Mouse (Mus musculus): Measurements from ENCODE around the gene Ppp1r9a.

The Ppp1r9a gene

DNA sequence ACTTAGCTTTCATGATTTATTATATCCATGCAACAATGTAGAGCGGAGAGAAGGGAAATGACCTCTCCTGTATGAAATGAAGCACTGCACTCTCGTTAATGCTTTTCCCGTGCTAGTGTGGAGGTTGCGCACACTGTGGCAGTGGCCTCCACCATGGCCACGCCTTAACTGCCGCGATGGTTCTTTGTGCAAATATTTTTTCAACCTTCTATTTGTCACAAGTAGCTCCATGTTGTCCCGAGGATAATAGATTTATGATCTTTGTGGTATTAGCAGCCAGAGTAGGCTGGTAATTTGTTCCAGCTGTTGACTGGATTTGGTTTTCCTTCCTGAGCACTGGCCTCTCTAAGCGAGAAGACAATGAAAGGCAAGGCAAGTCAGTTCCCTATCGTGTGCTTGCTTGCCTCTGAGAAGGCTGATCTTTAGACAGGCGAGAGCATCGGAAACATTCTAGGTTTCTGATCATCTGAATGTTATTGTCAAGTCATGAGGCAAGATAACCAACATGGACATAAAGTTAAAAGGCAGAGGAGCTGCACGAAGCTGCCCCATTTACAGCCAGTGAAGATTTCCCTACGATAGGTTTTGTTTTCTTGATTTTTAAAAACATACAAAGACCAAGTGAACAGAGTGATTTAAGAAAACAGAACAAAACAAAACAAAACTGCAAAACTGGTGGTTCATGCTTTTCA lies 50.5 kb downstream of the Ppp1r9a start:
- in situ Hi-C loops (cut with MboI; ENCODE audit: unreplicated experiment in 2 of 2), result no loop called here

DNA sequence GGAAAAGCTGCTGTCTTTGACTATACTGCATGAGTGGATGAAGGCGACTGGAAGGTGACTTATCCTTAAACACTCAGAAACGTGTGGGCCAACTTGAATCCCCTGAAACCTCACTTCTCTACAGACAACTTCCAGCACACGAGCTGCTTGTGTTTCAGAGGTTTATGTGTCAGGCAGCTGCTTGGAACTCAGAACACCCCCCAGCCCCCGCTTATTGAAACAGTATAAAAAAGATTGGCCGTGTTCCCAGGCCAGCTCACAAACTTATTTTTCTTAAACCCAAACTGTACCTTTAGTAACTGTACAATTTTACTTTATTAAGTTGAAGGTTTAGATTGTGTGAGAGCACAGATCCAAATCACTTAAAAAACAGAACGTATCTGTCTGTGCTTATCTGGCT lies 53.9 kb downstream of the Ppp1r9a start:
- in situ Hi-C loops (cut with MboI; ENCODE audit: unreplicated experiment in 2 of 2), result no loop called here

DNA sequence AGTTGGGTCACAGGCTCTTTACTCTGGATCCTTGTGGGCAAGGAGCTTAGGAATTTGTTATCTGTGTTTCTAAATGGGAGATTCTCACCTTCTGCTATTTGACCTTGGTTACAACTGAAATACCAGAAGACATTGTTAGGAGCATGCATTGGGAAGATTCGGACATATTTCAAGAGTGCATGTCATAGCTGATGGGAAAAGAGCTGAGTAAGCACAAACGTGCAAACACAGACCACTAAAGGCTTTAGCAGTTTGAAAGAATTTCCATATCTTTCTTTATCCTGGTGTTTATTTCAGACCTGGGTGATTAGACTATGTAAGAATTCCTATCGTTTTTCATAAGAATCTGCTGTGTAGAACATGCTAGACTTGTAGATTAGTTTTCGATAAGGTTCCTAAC lies 59.5 kb downstream of the Ppp1r9a start:
- in situ Hi-C loops (cut with MboI; ENCODE audit: unreplicated experiment in 2 of 2), result no loop called here

DNA sequence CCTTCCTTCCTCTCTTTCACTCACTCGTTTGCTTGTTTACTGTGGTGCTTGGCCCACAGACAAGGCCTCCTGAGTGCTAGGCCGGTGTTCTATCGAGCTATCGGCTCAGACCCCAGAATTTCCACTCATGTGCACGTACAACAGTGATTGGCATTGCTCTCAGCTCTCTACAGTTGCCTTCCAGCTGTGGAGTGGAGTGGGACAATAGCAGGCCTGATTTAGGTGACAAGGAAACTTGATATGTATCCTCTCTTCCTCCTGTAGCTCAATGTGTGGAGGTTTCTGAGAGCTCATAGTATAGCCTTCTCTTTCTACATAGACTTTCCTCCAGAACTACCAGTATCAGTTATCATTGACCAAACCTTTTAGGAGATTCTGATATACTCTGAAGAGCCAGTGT lies 60.3 kb downstream of the Ppp1r9a start:
- in situ Hi-C loops (cut with MboI; ENCODE audit: unreplicated experiment in 2 of 2), result no loop called here

DNA sequence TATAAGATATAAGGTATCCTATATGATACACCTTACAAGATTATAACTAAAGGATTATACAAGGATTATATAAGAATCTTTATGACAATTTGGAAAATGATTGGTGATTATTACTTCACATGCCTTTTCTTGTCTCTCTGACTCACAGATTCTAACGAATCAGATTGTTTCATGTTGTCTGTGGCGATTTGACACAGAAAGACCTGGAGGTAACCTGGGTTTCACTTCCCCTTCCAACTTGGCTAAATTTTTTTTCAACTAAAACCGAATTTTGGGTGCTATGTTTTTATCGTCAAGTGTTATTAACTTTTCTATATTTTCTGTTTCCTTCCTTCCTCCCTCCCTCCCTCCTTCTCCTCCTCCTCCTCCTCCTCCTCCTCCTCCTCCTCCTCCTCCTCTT lies 64.5 kb downstream of the Ppp1r9a start:
- in situ Hi-C loops (cut with MboI; ENCODE audit: unreplicated experiment in 2 of 2), result no loop called here

DNA sequence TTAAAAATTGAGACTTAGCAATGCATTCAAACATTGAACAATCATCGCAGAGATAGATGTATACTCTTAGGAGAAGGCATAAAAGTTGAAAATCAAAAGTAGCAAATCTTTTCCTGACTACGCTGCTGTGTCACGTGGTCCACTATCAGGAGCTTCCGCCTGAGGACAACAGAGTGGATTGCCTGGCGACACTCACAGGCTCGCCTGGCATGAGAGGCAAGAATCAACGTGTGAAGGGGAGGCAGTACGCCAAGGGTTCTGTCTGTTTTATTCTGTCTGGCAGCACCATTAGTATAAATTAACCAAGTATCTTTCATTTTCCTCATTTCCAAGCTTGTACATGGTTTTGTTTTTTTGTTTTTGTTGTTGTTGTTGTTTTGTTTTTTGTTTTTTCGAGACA lies 68.5 kb downstream of the Ppp1r9a start:
- in situ Hi-C loops (cut with MboI; ENCODE audit: unreplicated experiment in 2 of 2), result no loop called here

DNA sequence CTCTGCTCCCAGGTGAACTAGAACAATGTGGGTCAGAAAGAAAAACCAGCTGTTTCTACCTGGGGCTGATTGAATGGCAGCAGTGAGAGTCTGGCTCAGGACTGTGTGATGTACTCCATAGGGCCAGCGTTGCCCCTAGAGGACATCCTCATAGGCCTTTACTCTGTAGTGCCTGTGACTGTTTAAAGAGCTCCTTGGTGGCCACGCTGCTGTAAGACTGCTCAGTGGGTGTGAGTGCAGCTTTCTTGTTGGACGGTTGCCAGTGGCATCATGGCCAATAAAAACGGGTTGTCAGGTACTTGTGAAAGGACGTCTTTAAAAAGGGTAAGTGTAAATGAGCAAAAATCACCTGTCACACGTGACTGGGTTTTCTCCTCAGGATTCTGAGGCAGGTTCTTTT lies 70.1 kb downstream of the Ppp1r9a start:
- in situ Hi-C loops (cut with MboI; ENCODE audit: unreplicated experiment in 2 of 2), result no loop called here

DNA sequence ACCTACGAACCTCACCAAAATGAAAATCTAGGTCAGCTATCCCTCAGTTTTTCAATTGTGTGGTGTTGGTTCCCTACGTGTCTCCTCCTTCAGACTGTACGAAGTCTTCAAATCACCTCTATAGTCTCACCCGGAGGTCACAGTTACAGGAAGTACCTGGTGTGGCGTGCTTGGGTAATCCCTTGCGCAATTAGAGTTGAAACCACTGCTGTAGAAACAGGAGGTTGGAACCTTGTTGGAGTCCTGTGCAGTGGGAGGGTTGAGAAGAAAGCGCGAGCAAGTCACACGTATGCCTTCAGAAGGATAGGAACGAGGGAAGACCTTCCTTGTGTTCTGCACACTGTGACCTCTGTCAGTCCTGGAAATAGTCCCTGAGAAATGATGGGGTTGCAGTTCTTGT lies 70.6 kb downstream of the Ppp1r9a start:
- in situ Hi-C loops (cut with MboI; ENCODE audit: unreplicated experiment in 2 of 2), result no loop called here

DNA sequence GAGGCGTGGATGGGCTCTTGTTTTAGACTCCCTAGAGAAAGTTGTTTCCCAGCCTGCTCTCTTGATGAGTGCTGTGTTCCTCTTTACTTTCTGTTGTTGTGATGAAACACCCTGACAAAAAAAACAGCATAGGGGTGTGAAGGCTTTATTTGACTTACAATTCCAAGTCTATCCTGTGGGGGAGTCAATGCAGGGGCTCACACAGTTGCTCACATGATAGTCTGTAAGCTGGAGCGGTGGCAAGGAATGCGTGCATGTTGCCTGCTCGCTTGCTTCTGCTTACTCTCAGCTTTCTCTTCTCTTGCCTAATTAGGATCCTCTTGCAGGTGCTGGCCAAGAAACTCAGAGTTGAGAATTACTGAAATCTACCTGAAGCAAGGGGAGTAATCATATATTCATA lies 74.8 kb downstream of the Ppp1r9a start:
- in situ Hi-C loops (cut with MboI; ENCODE audit: unreplicated experiment in 2 of 2), result no loop called here

DNA sequence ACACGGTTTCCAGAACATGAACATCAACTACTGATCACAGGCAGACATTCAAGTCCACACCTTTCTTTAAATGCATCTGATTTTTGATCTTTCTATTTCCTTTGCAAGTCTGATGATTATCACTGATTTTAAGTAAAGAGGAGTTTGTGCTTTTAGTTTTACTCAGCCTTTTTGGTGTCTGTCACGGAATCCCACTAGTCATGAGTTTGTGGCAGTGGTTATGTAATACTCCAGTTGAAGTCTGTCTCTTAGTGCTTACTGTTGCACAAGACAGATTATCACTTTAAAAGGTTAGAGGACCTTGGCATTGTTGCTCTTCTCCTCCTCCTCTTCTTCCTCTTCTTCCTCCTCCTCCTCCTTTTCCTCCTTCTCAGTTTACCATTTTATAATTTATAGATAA lies 75.5 kb downstream of the Ppp1r9a start:
- in situ Hi-C loops (cut with MboI; ENCODE audit: unreplicated experiment in 2 of 2), result no loop called here

DNA sequence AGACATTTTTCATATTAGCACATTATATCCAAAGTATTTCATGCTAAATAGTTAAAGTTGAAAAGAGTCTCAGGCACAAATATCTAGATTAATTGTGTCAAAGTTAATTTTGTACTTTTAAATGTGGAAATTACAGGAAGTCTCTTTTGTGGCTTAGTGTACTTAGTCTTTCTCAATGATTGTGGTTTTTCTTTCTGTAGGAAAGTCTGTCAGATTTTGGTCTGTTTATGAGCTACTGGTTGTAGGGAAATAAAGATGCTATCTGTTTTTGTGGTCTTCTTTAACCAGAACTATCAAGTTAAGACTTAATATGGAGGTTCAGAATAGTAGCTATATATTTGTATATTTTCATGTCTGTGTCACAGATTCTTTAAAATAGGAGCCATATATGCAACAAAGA lies 76.2 kb downstream of the Ppp1r9a start:
- in situ Hi-C loops (cut with MboI; ENCODE audit: unreplicated experiment in 2 of 2), result no loop called here

DNA sequence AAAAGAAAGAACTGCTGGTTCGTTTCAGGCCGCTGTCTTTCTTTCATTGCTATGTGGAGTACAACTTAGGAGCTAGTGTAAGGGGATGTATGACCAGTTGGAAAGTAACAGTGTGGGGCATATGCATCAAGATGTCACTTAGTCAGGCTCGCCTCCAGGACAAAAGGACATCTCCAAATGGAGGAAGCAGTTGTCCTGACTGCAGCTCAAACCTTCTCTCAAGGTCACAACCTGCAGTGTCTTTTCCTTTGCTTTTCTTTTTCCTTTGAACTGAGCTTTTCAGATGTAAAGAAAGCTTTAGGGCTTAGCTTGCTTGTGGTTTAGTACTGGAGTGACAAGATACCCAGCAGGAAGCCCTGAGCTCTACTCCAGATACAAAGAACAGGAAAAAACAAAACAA lies 77.4 kb downstream of the Ppp1r9a start:
- in situ Hi-C loops (cut with MboI; ENCODE audit: unreplicated experiment in 2 of 2), result no loop called here

DNA sequence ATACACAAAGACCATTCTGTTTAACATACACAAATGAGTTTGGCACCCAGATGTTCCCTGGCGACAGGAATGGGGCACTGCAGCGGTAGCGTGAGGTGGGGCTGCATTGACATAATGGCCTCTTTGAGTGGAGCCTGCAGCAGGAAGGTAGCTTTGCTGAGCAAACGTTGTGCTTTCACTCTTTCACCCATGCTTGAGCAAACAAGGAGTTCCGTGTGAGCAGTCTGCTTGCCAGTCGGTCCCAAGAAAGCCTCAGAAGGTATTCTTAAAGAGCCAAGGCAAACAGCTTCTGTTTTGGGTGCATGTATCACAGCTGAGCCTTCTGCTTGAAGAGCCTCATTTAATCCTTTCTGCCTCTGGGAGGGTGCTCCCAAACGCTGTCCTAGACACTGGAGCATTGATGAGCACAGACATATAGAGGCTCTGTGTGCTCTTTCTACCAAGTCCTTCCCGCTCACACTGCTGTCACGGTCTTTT lies 80.0 kb downstream of the Ppp1r9a start:
- in situ Hi-C loops (cut with MboI; ENCODE audit: unreplicated experiment in 2 of 2), result no loop called here

DNA sequence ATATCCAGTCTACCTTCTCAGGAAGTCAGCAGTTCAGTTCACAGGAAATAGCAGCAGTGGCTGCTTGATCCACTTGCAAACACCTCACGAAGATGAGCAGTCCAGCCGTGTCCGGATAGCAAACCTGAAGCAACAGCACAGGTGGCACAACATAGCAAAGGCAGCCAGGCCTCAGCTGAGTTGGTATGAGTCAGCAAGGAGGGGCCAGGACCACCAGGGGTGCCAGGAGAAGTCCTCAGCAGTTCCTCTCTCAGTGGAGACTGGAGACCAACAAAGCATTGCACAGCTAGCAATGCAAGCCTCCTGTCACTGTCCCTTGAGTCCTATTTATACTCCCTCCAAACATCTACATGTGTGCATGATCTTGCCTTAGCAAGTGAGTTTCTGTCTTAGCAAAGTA lies 83.0 kb downstream of the Ppp1r9a start:
- in situ Hi-C loops (cut with MboI; ENCODE audit: unreplicated experiment in 2 of 2), result no loop called here

DNA sequence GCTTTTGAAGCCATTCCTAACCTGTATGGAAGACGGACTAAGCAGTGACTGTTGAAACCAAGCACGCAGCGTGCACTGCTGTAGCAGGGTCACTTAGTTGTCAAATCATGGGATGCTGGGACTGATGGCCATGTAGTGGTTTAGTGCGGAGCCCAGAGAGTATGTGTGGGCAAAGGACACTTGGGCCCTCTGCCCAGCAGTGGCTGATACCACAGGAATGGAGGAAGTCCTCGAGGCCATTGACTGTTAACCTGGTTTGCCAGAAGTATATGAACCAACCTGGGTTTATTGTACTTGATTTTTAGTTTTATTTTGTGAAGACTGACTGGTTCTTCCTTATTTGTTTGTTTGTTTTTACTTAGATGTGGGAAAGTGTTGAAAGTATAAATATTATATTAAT lies 84.4 kb downstream of the Ppp1r9a start:
- in situ Hi-C loops (cut with MboI; ENCODE audit: unreplicated experiment in 2 of 2), result no loop called here

DNA sequence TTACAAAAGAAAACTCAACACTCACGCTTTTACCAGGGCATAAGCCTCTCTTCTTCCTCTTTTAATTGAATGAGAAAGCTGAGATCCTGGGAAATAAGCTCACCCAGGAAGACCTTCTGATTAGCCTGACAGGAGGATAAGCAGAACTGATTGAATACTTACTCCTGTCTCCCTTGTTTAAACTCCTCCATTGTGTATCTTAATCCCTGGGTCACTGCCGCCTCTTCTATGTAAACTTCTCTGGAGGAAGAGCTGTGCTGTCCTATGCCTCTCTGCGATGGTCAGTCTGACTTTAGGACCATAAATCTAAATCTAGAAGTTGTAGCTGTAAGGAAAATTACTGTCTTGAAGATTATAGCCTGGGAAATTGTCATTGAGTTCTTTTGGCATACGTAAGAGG lies 86.0 kb downstream of the Ppp1r9a start:
- in situ Hi-C loops (cut with MboI; ENCODE audit: unreplicated experiment in 2 of 2), result no loop called here

DNA sequence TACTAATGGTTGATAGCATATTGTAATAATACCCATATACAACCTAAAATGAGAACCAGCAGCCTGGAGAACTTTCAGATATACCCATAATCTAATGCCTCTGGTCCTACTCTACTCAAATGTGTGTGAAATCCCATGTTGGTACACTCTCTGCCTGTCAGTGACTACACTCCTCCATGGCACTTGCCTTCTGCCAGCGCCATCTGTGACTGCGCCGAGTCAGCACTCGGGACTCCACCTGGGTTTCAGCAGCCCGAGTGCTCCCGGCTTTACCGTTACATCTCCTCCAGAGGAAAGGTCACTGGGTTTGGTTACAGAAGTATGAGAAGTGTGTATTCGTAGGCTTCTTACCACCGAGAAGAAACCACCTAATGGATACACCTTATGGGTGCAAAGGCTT lies 89.6 kb downstream of the Ppp1r9a start:
- in situ Hi-C loops (cut with MboI; ENCODE audit: unreplicated experiment in 2 of 2), result no loop called here

DNA sequence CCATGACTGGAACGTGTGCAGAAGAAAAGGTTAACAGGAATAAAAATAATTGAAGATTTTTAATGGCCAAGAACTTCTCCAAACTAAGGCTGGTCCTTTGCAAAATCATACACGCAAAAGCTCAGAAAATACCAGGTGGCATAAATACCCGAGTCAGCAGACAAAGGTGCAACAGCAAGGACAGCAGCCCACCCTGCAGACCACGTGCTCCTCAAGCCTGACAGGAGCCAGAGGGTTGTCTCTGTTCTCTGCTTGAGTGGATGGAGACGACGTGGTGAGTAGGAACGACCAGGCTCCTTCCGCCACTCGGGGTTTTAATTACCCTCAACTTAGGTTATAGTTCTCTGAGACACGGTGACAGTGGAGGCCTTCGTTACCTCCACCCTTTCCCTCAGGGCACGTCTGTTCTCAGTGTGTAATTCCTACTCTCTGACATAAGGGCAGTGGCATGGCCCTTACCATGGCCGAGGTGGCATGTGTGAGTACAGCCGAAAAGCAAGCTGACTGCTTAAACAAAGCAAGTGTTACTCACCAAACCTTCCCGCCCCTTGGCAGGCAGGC lies 91.0 kb downstream of the Ppp1r9a start:
- in situ Hi-C loops (cut with MboI; ENCODE audit: unreplicated experiment in 2 of 2), result no loop called here

DNA sequence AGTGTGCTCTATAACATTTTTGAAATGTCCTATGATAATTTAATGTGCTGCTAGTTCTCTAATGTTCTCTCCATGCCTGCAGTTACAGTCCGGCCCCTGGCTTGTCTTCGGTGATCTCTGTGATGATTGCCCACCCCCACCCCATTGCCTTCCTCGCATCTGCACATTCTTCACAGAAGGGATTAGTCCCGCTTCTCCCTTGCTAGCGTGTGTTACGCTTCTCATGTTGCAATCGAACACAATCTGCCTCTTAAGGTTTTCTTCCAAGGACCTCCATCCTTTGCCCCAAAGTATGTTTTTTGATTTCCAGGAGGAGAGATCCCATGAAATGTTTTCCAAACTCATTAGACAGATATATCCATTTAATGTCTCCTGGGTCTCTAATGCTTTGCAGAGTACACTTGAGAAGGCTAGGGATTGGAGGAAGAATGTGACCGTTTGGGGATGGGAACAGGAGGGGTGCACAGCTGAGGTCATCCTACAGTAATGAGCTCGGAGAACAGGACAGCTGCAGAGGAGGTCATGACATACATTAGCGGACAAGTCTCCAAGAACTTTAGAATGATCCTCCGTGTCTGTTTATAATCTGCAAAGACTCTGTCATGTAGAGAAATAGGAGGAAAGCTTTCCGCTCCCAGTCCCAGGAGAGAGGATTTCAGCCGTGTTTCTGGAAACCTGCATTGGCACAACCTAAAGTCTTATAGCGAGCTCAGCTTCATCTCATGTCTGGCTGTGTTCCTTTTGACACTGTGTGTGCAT lies 91.6 kb downstream of the Ppp1r9a start:
- in situ Hi-C loops (cut with MboI; ENCODE audit: unreplicated experiment in 2 of 2), result no loop called here

DNA sequence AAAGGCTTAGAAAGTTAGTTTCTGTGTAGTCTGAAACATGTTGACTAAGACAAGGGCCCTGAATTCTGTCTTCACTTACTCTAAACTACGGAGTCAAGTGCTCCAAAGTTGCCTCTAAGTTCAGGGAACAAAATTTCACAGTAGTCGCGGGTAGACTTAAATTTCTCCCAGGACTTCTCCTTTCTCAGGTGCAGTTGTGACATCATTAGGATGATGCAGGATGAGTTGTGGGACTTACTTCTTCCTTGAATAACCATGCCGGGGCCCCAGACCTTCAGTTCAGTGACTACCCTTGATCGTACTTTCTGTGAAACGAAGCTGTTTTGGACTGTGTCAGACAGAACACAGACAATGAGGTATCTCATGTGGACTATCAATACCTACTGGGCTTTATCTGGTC lies 94.9 kb downstream of the Ppp1r9a start:
- in situ Hi-C loops (cut with MboI; ENCODE audit: unreplicated experiment in 2 of 2), result no loop called here

DNA sequence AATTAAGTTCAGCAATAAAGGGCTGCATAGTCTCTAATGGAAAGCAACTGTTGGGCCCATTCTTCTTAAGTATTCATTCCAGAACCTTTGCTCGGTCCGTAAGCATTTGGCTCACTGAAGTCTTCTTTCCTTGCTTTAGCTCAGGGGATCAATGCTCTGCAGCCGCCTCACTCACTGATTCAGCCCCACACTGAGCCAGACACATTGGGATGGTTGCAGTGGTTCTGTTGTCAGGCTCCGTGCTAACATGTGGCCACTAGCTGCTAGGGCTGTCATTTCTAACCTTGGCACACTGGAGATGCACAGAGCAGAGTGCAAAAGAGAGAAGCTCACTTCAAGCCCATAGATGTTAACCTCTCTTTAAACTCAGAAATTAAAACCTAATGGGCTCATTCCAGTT lies 96.2 kb downstream of the Ppp1r9a start:
- in situ Hi-C loops (cut with MboI; ENCODE audit: unreplicated experiment in 2 of 2), result no loop called here

DNA sequence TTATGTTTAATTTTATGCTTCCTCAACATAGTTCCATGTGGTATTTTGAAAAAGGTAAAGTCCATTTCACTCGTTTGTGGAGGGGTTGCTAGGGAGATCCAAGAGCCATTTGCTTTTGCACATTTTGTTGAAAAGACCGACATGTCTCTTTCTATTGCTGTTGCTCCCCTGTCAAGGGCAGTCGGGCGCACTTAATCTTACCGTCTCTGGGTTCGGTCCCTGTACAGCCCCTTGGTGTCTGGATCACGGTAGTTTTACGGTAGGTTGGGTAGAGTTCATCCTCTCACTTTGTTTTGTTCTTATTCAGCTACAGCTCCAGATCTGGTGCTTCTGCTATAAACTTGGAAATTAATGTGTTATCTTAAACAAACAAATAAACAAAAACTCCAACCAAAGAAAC lies 98.1 kb downstream of the Ppp1r9a start:
- in situ Hi-C loops (cut with MboI; ENCODE audit: unreplicated experiment in 2 of 2), result no loop called here
